Mouse (Mus musculus) testis, adult 2 months (tissue): ENCODE results near the gene Khdc4. TPM values are rescaled to one million over a fixed set of nuclear protein-coding genes. Genes with fewer than 3 reads are reported as not detected.

Experiments
- H3K27ac ChIP-seq: fragments of 200-500 bp; 2 replicates; pipeline ENCODE4 v1.5.1; 2012; ENCODE audit warnings: low read depth, low read length; ENCODE audit not compliant: control insufficient read depth, insufficient read depth
- H3K27me3 ChIP-seq: fragments of 200-500 bp; 2 replicates; pipeline ENCODE4 v1.6.1; 2012; ENCODE audit warnings: mild to moderate bottlenecking, low read length, moderate library complexity; ENCODE audit not compliant: control insufficient read depth, insufficient read depth
- H3K36me3 ChIP-seq: fragments of 200-500 bp; 2 replicates; pipeline ENCODE4 v1.6.1; 2012; ENCODE audit warnings: mild to moderate bottlenecking, low read length; ENCODE audit not compliant: control insufficient read depth, insufficient read depth
- H3K4me1 ChIP-seq: fragments of 200-500 bp; 2 replicates; pipeline ENCODE4 v1.6.1; 2012; ENCODE audit warnings: low read length; ENCODE audit not compliant: control insufficient read depth, insufficient read depth
- H3K4me3 ChIP-seq: fragments of 200-500 bp; 2 replicates; pipeline ENCODE4 v1.5.1; 2012; ENCODE audit warnings: low read depth, mild to moderate bottlenecking, low read length, moderate library complexity, mixed read lengths; ENCODE audit not compliant: control insufficient read depth
- CTCF ChIP-seq: fragments of 200-500 bp; IDR thresholded peaks from 2 replicates; pipeline ENCODE4 v1.5.1; 2012; ENCODE audit warnings: low read depth, mild to moderate bottlenecking, inconsistent platforms, low read length, moderate library complexity; ENCODE audit not compliant: control insufficient read depth, insufficient read depth, insufficient replicate concordance
- POLR2A ChIP-seq: fragments of 200-500 bp; IDR thresholded peaks from 2 replicates; pipeline ENCODE4 v1.6.1; 2012; ENCODE audit warnings: low read depth, mild to moderate bottlenecking, inconsistent platforms, low read length, moderate library complexity; ENCODE audit not compliant: control insufficient read depth
- polyA plus RNA-seq: library from polyadenylated mRNA; depleted of rRNA; stranded (reverse); fragments of >200 nt; gene quantifications from 2 replicates; pipeline ENCODE4 v1.2.3, GENCODE M21; 2012

Gene Khdc4
- polyA plus RNA-seq, 1 experiment, result 28.7 TPM

DNA sequence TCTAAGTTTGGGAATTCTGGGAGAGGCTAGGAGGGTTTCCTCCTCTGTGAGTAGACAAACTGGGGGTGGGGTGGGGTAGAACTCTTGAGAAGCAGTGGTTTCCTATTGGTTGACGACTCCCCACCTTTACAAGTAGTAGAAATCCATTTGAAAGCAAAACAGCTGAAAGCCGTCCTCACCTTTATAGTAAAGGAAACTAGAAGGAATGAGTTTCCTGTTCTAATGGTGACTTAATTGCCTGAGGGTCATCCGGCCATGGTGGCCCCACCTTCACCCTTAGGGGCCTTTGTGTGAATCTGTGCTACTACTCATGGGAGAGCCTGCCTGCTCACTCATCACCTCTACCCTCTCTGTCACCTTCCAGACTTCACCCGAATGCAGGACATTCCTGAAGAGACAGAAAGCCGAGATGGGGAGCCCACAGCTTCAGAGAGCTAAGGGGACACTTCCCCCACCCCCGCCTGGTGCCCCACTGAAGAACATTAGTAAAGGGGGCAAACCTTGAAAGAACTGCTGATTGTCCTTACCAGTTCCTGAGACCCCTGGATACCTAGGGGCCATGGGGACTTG lies 39.1 kb upstream of the Khdc4 start:
- Histone ChIP-seq H3K4me1 (peaks cover 4% of the 10 kb centered on the region; the same call in 1 of the 2 replicates), H3K27me3 (no peaks in the 10 kb centered on the region), H3K36me3 (no peaks in the 10 kb centered on the region), H3K4me3 (no peak overlapping the region), H3K27ac (no peak overlapping the region)
- TF ChIP-seq POLR2A, result no peak
- no peak for TF ChIP-seq CTCF

DNA sequence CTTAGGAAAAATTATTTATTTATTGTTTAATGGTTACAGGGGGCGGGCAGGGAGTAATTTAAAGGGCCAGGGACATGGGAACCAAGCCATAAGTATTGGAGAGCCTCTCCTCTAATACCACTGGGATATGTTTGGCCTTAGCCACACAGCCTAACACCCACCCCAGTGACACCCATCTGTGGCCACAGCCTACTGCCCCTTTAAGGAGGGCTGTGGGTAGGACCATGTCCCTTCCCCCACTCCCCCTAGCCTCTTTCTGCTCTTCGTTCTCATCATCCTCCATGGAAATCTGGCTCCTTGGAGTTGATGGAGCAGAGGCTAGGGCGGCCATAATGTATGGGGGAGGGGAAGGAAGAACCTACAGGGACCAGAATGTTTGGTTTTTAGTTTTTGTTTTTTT lies 38.5 kb upstream of the Khdc4 start:
- Histone ChIP-seq H3K36me3 (no peaks in the 10 kb centered on the region), H3K4me3 (no peak overlapping the region), H3K27me3 (no peaks in the 10 kb centered on the region), H3K27ac (no peak overlapping the region), H3K4me1 (peaks cover 4% of the 10 kb centered on the region; the same call in 1 of the 2 replicates)
- no peak for TF ChIP-seq POLR2A
- no peak for TF ChIP-seq CTCF

DNA sequence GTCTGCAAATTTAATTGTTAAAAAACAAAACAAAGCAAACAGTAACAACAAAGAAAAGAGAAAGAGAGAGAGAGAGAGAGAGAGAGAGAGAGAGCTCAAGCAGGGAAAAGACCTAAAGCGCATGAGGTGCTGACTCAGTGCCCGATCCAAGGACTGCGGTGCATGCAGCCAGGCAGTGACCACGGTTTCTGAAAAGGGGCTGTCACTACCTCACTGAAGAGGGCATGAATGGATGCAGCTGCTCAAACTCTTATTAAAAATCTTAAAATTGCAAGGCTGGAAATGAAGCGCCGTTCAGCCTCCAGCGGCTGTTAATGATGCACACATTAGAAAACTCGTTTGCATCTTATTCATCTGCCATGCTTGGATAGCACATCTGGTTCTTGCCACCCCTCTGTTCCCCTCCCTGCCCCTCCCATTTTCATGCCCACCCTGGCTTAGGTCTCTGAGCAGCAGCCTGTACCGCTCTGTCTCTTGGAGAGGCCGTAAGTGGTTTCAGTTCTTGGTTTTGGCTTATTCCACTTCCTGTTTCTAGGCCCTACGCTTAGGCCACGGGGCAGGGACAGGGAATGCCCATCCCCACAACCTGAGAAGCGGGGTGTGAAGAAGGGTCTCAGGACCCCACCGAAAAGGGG lies 37.7 kb upstream of the Khdc4 start:
- no peaks in the 10 kb centered on the region for H3K36me3 ChIP-seq
- TF ChIP-seq CTCF, result no peak
- no peak for TF ChIP-seq POLR2A
- peaks cover 4% of the 10 kb centered on the region; the same call in 1 of the 2 replicates for H3K4me1 ChIP-seq
- H3K4me3 ChIP-seq, result no peak overlapping the region
- no peak overlapping the region for H3K27ac ChIP-seq
- no peaks in the 10 kb centered on the region for H3K27me3 ChIP-seq

DNA sequence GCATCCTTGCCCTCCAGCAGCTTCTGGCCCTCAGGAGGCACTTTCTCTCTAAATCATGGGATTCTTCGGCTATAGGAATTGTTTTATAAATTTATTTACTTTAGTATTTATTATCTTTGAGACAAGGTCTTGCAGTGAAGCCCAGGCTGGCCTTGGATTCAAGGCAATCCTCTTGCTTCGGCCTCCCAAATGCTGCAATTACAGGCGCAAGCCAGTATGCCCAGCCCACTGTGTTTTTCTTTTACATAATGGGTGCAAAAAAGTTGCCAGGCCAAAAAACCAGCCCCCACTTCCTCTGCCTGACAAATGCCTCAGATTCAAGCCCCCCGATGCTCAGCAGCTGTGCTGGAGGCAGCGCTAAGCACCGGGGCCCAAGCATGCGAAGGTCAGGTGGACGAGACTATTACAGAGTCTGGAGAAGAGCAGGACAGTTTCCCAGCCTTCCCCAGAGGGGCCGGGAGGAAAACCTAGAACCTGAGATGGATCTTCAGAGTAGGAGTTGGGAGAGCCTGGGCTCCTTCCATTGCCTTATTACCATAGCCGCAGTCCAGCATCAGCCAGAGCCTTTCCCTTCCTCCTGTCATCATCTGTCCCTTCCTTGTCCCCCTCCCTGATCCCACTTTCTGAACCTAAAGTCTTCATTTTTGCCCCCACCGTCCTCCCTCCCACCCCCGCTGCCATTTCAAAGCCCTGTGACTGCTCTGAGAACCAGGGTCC lies 37.0 kb upstream of the Khdc4 start:
- peaks cover 4% of the 10 kb centered on the region; the same call in 1 of the 2 replicates for H3K4me1 ChIP-seq
- H3K27me3 ChIP-seq, result no peaks in the 10 kb centered on the region
- no peaks in the 10 kb centered on the region for H3K36me3 ChIP-seq
- H3K4me3 ChIP-seq, result no peak overlapping the region
- no peak overlapping the region for H3K27ac ChIP-seq
- no peak for TF ChIP-seq CTCF
- TF ChIP-seq POLR2A, result no peak

DNA sequence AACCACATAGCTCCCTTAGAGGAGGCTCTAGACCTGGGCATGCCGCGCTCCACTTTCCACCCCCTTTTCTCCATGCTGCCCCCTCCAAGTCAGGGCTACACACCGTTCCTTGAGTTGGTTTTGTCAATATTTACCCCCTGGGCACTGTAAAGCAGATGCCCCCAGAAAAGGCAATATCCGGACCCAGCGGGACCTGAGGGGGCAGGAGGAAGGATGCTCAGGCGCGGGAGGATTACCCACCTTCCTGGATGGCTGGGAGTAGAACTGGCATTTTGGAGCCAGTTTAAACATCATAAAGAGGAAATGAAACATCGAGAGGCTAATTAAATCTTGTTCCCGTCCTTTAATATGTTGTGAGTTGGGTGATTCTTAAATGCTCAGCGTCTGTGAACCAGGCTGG lies 36.4 kb upstream of the Khdc4 start:
- H3K36me3 ChIP-seq, result no peaks in the 10 kb centered on the region
- TF ChIP-seq CTCF, result no peak
- TF ChIP-seq POLR2A, result no peak

DNA sequence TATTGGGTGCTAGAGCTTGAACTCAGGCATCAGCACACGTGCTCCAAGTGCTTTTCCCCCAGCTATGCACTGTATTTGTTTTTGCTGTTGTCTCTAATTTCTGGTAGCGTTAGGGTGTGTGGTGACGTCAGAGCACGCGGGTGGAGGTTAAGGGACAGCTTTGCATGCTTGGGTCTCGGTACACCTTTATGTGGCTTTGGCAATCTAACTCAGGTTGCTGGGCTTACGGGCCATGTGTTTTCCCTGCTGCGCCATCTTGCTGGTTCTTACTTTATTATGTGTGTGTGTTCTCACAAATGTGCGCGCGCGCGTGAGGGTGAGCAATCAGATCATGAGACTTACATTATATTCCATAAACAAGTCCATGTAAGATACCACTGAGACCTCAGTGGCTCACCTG lies 35.6 kb upstream of the Khdc4 start:
- TF ChIP-seq POLR2A (no peak), CTCF (no peak)
- peaks cover 1% of the 10 kb centered on the region; the same call in 1 of the 2 replicates for H3K4me1 ChIP-seq
- no peak overlapping the region for H3K4me3 ChIP-seq
- H3K27ac ChIP-seq, result no peak overlapping the region
- H3K27me3 ChIP-seq, result no peaks in the 10 kb centered on the region
- no peaks in the 10 kb centered on the region for H3K36me3 ChIP-seq

More for the DNA sequence above, 36.4 kb upstream of the Khdc4 start:
- H3K27me3 ChIP-seq, result no peaks in the 10 kb centered on the region
- no peak overlapping the region for H3K4me3 ChIP-seq
- H3K27ac ChIP-seq, result no peak overlapping the region
- H3K4me1 ChIP-seq, result no peaks in the 10 kb centered on the region

DNA sequence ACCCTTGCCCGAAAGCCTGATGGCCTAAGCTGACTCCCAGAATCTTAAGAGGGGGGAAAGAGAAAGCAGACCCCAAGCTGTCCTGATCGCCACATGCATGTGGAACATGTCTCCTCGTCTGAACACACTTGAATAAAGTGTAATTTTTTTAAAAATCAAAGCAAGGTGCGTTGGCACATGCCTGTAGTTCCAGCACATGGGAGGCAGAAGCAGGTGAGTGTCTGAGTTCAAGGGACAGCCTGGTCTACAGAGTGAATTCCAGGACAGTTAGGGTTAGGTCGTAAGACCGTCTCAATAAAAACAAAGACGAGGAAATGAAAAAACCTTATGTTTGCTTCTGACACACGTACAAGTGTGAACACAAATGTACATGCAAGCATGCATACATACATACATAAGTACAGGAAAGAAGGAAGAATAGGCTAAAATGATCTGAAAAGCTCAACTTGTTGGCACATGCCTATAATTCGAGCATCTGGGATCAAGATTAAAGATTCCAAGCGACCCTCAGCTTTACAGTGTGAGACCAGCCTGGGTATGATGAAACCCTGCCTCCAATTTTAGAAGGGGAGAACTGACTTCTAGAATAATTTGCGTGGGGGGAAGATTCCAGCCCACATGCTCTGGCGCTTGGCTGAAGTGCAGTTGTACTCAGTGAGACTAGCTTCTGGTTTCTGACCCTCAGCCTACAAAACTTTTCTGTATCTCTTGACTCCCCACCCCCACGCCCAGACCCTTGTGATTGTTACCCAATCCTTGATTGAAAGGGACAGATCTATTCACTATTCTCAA lies 34.7 kb upstream of the Khdc4 start:
- H3K36me3 ChIP-seq, result no peaks in the 10 kb centered on the region

More for the DNA sequence above, 34.7 kb upstream of the Khdc4 start:
- no peak overlapping the region for H3K27ac ChIP-seq
- no peak for TF ChIP-seq POLR2A
- TF ChIP-seq CTCF, result no peak
- peaks cover 3% of the 10 kb centered on the region; the same call in 1 of the 2 replicates for H3K4me1 ChIP-seq
- no peaks in the 10 kb centered on the region for H3K27me3 ChIP-seq
- no peak overlapping the region for H3K4me3 ChIP-seq
